Mouse (Mus musculus): ENCODE data around the gene Enpp6. TPM values are rescaled to one million over a fixed set of nuclear protein-coding genes. Genes with fewer than 3 reads are reported as not detected.

The Enpp6 gene
- polyA plus RNA-seq (2015; fragmentation: Nextera tagmentation; extraction: Ambion mirVana), result 1.2 and 1.7 TPM in 2 replicates

GRCm38 (mm10) chr8:46986386-46987140 lies at the start of gene Enpp6:
Gene Enpp6, plus strand, starts transcription at chr8:46986887.
- H3K4me1 ChIP-seq, result no peaks in the 10 kb centered on the region
- H3K27ac ChIP-seq, result no peak within 1 kb of the TSS
- H3K9ac ChIP-seq, result no peak within 1 kb of the TSS
- H3K4me2 ChIP-seq, result no peak within 1 kb of the TSS
- H3K27me3 ChIP-seq, result no peaks in the 10 kb centered on the region
- no peak for ATAC-seq (ENCODE audit: insufficient number of reproducible peaks, low FRiP score, low TSS enrichment, low read depth)
- H3K9me3 ChIP-seq, result no peaks in the 10 kb centered on the region
- no peak within 1 kb of the TSS for H3K4me3 ChIP-seq
- 78% methylated on average over 8 of the region's 8 CpGs for WGBS
- no peaks in the 10 kb centered on the region for H3K36me3 ChIP-seq

GRCm38 (mm10) chr8:46938218-46938617 lies 48.5 kb upstream of the Enpp6 start:
- Histone ChIP-seq H3K9ac (no peak overlapping the region), H3K9me3 (no peaks in the 10 kb centered on the region), H3K27ac (no peak overlapping the region), H3K4me2 (no peak overlapping the region), H3K4me3 (no peak overlapping the region), H3K36me3 (no peaks in the 10 kb centered on the region), H3K27me3 (no peaks in the 10 kb centered on the region), H3K4me1 (peaks cover 11% of the 10 kb centered on the region; the same call in 1 of the 2 replicates)
- ATAC-seq (ENCODE audit: insufficient number of reproducible peaks, low FRiP score, low TSS enrichment, low read depth), result no peak
- WGBS, result 82% methylated on average over 4 of the region's 4 CpGs

- no peak overlapping the region for H3K9ac ChIP-seq
- no peak for ATAC-seq (ENCODE audit: insufficient number of reproducible peaks, low FRiP score, low TSS enrichment, low read depth)
- H3K4me2 ChIP-seq, result no peak overlapping the region
- peaks cover 4% of the 10 kb centered on the region; the same call in 1 of the 2 replicates for H3K4me1 ChIP-seq
- H3K9me3 ChIP-seq, result no peaks in the 10 kb centered on the region
- no peaks in the 10 kb centered on the region for H3K27me3 ChIP-seq
- H3K36me3 ChIP-seq, result no peaks in the 10 kb centered on the region
- no peak overlapping the region for H3K27ac ChIP-seq
- H3K4me3 ChIP-seq, result no peak overlapping the region
- WGBS, result 73% methylated on average over 11 of the region's 11 CpGs
Measured at GRCm38 (mm10) chr8:46941295-46941694, 45.4 kb upstream of the Enpp6 start.

- 62% methylated on average over 15 of the region's 15 CpGs for WGBS
- Histone ChIP-seq H3K9ac (no peak overlapping the region), H3K9me3 (no peaks in the 10 kb centered on the region), H3K27ac (no peak overlapping the region), H3K27me3 (no peaks in the 10 kb centered on the region), H3K4me1 (0 out of 2 replicates have a peak, but pooled peaks cover 4% of the 10 kb centered on the region), H3K4me3 (no peak overlapping the region), H3K4me2 (no peak overlapping the region), H3K36me3 (no peaks in the 10 kb centered on the region)
- no peak for ATAC-seq (ENCODE audit: insufficient number of reproducible peaks, low FRiP score, low TSS enrichment, low read depth)
Measured at GRCm38 (mm10) chr8:46941731-46942650, 44.7 kb upstream of the Enpp6 start.

- no peak overlapping the region for H3K4me3 ChIP-seq
- H3K4me1 ChIP-seq, result 0 out of 2 replicates have a peak, but pooled peaks cover 4% of the 10 kb centered on the region
- H3K9ac ChIP-seq, result no peak overlapping the region
- WGBS, result 91% methylated on average over 11 of the region's 11 CpGs
- H3K27me3 ChIP-seq, result no peaks in the 10 kb centered on the region
- H3K9me3 ChIP-seq, result no peaks in the 10 kb centered on the region
- no peaks in the 10 kb centered on the region for H3K36me3 ChIP-seq
- no peak overlapping the region for H3K27ac ChIP-seq
- no peak overlapping the region for H3K4me2 ChIP-seq
- no peak for ATAC-seq (ENCODE audit: insufficient number of reproducible peaks, low FRiP score, low TSS enrichment, low read depth)
Measured at GRCm38 (mm10) chr8:46942651-46943024, 44.0 kb upstream of the Enpp6 start.

GRCm38 (mm10) chr8:46943337-46943736 lies 43.4 kb upstream of the Enpp6 start:
- Histone ChIP-seq H3K4me1 (0 out of 2 replicates have a peak, but pooled peaks cover 4% of the 10 kb centered on the region), H3K9me3 (no peaks in the 10 kb centered on the region), H3K4me2 (no peak overlapping the region), H3K36me3 (no peaks in the 10 kb centered on the region), H3K27me3 (no peaks in the 10 kb centered on the region), H3K9ac (no peak overlapping the region), H3K27ac (no peak overlapping the region), H3K4me3 (no peak overlapping the region)
- ATAC-seq (ENCODE audit: insufficient number of reproducible peaks, low FRiP score, low TSS enrichment, low read depth), result no peak
- WGBS, result 77% methylated on average over 4 of the region's 4 CpGs

GRCm38 (mm10) chr8:46946181-46946580 lies 40.5 kb upstream of the Enpp6 start:
- 0 out of 2 replicates have a peak, but pooled peaks cover 4% of the 10 kb centered on the region for H3K4me1 ChIP-seq
- 74% methylated on average over 5 of the region's 5 CpGs for WGBS

GRCm38 (mm10) chr8:46948091-46948757 lies 38.5 kb upstream of the Enpp6 start:
- no peaks in the 10 kb centered on the region for H3K36me3 ChIP-seq
- ATAC-seq (ENCODE audit: insufficient number of reproducible peaks, low FRiP score, low TSS enrichment, low read depth), result no peak
- H3K4me2 ChIP-seq, result no peak overlapping the region
- H3K4me1 ChIP-seq, result no peaks in the 10 kb centered on the region
- 76% methylated on average over 14 of the region's 14 CpGs for WGBS
- H3K4me3 ChIP-seq, result no peak overlapping the region
- no peaks in the 10 kb centered on the region for H3K27me3 ChIP-seq
- no peaks in the 10 kb centered on the region for H3K9me3 ChIP-seq
- no peak overlapping the region for H3K27ac ChIP-seq
- no peak overlapping the region for H3K9ac ChIP-seq

More at GRCm38 (mm10) chr8:46946181-46946580, 40.5 kb upstream of the Enpp6 start:
- Histone ChIP-seq H3K9ac (no peak overlapping the region), H3K4me2 (no peak overlapping the region), H3K9me3 (no peaks in the 10 kb centered on the region), H3K36me3 (no peaks in the 10 kb centered on the region), H3K27me3 (no peaks in the 10 kb centered on the region), H3K4me3 (no peak overlapping the region), H3K27ac (no peak overlapping the region)
- no peak for ATAC-seq (ENCODE audit: insufficient number of reproducible peaks, low FRiP score, low TSS enrichment, low read depth)

- H3K9ac ChIP-seq, result no peak overlapping the region
- H3K27me3 ChIP-seq, result no peaks in the 10 kb centered on the region
- no peak overlapping the region for H3K4me3 ChIP-seq
- no peaks in the 10 kb centered on the region for H3K36me3 ChIP-seq
- H3K4me1 ChIP-seq, result no peaks in the 10 kb centered on the region
- H3K9me3 ChIP-seq, result no peaks in the 10 kb centered on the region
- no peak overlapping the region for H3K27ac ChIP-seq
- ATAC-seq (ENCODE audit: insufficient number of reproducible peaks, low FRiP score, low TSS enrichment, low read depth), result no peak
- H3K4me2 ChIP-seq, result no peak overlapping the region
- WGBS, result 17% methylated on average over 7 of the region's 7 CpGs
Measured at GRCm38 (mm10) chr8:46953472-46953871, 33.2 kb upstream of the Enpp6 start.

- Histone ChIP-seq H3K9me3 (no peaks in the 10 kb centered on the region), H3K4me3 (no peak overlapping the region), H3K4me1 (peaks cover 4% of the 10 kb centered on the region; the same call in 1 of the 2 replicates), H3K27ac (no peak overlapping the region), H3K4me2 (no peak overlapping the region), H3K9ac (no peak overlapping the region), H3K27me3 (no peaks in the 10 kb centered on the region), H3K36me3 (no peaks in the 10 kb centered on the region)
- ATAC-seq (ENCODE audit: insufficient number of reproducible peaks, low FRiP score, low TSS enrichment, low read depth), result no peak
- 45% methylated on average over 10 of the region's 10 CpGs for WGBS
Measured at GRCm38 (mm10) chr8:46962630-46963427, 23.9 kb upstream of the Enpp6 start.

- H3K9me3 ChIP-seq, result no peaks in the 10 kb centered on the region
- no peak overlapping the region for H3K27ac ChIP-seq
- 30% methylated on average over 8 of the region's 8 CpGs for WGBS
- no peak overlapping the region for H3K4me3 ChIP-seq
- no peak overlapping the region for H3K4me2 ChIP-seq
- no peaks in the 10 kb centered on the region for H3K36me3 ChIP-seq
- peaks cover 4% of the 10 kb centered on the region; the same call in 1 of the 2 replicates for H3K4me1 ChIP-seq
- no peak for ATAC-seq (ENCODE audit: insufficient number of reproducible peaks, low FRiP score, low TSS enrichment, low read depth)
- no peaks in the 10 kb centered on the region for H3K27me3 ChIP-seq
- H3K9ac ChIP-seq, result no peak overlapping the region
Measured at GRCm38 (mm10) chr8:46963619-46964145, 23.0 kb upstream of the Enpp6 start.
